Mouse (Mus musculus) bone marrow, adult 2 months (tissue): ENCODE data around the gene Serpinb9.

Experiments
- CTCF ChIP-seq: fragments of 200-500 bp; IDR thresholded peaks from 2 replicates; pipeline ENCODE4 v1.5.1; 2011; ENCODE audit warnings: low read length, control low read depth; ENCODE audit not compliant: control insufficient read depth, insufficient read depth
- POLR2A ChIP-seq: fragments of 200-500 bp; IDR thresholded peaks from 2 replicates; pipeline ENCODE4 v1.6.1; 2011; ENCODE audit warnings: low read depth, mild to moderate bottlenecking, control low read depth, low read length, borderline replicate concordance; ENCODE audit not compliant: control insufficient read depth

- no peak for TF ChIP-seq POLR2A
- no peak for TF ChIP-seq CTCF
Measured at GRCm38 (mm10) chr13:33005501-33006075, 2.5 kb downstream of the Serpinb9 start.
